Mouse (Mus musculus) right cerebral cortex, postnatal 36 days (tissue): ENCODE results near the gene Rtn4rl1.
A peak's percentile ranks its signal among the peaks of the same experiment; 100 is the strongest.

Source experiments
- DNase-seq, 2 experiments: peaks; one replicate each; pipeline ENCODE4 v3.0.0; 2022; ENCODE audit warnings: low spot score in 2 of 2, mixed read lengths in 1 of 2

The Rtn4rl1 gene

DNA sequence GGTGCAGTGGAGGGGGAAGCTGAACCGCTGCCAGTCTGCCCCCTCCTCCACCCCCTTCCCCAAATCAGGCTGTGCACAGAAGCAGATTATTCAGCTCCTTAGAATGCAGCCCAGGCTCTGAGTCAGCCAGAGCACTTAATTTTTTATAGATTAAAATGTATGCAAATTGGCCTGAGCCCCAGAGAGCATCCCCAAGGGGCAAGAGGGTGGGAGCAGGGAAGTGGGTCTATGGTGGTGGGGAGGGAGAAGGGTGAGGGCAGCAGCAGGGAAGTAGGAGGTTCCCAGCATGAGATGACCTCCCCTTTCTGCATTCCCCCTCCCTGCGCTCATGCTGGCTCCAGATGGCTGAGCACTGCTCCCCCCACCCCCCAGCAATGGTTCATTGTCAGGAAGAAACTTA is 8.6 kb upstream of the Rtn4rl1 start:
- no peak for DNase-seq

DNA sequence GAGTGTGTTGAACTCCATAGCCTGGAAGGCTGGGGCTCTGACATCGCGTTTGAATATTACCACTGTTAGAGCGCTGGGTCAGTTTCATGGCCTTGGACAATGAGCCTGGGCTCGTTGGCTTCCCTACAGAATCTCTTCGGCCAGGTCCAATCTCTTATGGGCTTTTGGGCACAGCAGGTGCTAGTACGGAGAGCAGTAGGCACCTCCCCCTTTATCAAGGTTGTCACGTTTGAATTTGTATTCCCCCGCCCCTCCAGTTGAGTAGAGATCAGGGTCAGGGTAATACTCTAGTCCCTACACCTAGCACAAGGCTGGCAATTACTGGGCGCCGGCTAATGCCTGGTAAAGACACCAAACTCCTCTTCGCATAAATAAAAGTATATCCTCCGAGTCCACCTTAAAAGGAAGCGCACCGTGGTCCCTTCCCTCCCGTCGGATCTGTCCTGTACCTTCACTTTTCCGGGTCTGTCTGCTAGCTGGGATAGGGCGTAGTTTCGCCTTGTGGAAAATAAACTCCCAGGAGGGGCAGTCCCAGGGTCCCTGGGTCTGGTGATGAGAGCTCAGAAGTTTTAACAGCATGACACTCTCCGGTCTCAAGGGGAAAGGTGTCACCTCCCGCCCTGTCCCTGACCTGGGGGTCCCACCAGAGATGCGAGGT is 3.7 kb upstream of the Rtn4rl1 start:
- no peak for DNase-seq

DNA sequence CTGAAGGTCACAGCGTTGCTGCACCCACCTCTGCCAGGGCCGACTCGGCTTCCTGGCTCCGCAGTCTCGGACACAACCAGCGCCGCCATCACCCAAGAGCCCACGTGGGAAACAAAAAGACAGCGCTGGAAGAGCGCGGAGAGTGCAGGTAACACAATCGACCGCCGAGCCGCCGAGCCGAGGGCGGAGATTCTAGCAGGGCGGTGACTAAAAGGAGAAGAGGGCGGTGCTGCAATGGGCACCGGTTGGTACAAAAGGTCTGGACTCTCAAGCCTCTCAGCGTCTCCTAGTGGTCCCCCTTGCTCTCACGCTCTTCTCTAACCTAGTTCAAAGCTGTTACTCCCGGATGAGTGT is 3.2 kb upstream of the Rtn4rl1 start:
- DNase-seq = peak in 1 of 2 experiments; percentile 74

DNA sequence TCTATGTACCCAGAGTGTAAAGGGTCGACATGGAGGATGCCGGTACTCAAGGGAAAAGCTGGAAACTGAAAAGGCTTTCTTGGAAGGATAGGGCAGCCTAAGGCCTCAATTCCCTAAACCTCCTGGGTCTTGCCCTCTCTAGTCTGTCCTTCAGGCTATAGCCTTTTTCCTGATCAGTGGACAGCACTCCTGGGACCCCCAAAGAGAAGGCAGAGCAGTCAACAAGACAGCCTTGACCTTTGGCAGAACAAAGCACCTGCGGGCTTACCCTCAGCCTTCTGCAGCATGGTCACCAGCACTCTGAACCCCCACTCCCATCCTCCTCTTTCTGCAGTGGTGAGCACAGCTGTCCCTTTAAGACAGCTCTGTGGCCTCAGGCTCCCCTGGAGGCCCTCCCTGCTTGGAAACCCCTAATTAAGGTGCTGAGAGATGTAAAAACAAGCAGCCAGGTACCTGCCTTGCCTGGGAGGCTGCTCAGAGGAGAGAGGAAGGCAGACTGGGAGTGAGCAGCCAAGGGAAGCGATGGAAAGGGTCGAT is 2.6 kb upstream of the Rtn4rl1 start, which contains the start of gene Dph1:
Dph1 (minus strand) TSS at position 337 of the 537 bp plus-strand sequence.
- DNase-seq = no peak

DNA sequence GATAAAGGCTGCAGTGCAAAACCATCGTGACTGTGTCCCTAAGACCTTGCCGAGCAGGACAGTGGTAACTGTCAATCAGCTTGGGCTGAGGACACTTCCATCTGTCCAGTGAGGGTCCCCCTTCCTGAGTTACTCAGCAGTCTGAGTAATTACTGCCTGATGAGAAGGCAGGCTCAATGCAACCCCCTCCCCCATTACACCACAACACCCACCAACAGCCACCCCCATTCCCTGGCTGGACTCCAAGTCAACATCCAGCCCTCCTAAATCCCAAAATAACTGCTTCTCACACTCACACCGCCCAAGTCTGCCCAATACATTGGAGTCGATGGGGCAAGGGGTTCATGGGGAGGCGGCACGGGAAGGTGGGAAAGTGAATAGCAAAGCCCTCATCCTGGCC is 1.7 kb upstream of the Rtn4rl1 start:
- no peak for DNase-seq

DNA sequence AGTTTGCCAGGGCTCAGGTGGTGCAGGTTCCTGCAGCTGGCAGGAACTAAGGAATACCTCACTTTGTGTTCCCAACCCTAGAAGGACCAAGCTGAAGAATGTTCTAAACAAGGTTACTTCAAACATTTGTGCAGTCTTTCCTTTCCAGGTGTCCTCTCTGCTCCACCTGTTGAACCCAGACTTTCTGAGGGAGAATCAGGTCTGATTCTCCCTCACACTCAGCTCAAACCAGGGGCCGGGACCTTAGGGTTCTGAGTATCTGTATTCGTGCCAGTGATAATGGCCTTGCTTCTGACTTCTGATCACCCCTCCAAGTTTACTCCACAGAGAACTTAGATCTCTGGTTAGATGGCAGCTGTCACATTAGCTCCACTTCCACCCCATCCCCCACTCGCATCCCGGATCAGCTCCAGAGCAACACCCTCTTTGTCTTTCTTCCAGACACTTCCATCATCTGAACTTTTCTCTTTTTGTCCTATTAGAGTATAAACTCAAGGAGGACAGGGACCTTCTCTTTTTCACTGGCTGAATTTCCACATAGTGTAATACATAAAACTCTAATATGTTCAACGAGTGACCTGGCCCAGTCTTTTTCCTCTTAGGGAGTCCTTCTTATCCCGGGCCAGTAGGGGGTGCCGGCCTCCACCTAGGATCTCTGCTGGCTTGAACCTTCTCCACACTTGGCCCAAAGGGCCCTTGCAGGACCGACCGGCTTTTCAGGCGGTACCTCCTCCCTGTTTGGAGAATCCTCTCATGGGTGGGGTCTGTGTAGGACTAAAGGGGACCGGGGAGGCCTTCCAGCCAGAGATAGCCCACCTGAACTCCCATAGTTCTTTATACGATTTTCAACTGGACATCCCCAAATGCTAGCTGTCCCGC is 1.0 kb upstream of the Rtn4rl1 start:
- DNase-seq = no peak

DNA sequence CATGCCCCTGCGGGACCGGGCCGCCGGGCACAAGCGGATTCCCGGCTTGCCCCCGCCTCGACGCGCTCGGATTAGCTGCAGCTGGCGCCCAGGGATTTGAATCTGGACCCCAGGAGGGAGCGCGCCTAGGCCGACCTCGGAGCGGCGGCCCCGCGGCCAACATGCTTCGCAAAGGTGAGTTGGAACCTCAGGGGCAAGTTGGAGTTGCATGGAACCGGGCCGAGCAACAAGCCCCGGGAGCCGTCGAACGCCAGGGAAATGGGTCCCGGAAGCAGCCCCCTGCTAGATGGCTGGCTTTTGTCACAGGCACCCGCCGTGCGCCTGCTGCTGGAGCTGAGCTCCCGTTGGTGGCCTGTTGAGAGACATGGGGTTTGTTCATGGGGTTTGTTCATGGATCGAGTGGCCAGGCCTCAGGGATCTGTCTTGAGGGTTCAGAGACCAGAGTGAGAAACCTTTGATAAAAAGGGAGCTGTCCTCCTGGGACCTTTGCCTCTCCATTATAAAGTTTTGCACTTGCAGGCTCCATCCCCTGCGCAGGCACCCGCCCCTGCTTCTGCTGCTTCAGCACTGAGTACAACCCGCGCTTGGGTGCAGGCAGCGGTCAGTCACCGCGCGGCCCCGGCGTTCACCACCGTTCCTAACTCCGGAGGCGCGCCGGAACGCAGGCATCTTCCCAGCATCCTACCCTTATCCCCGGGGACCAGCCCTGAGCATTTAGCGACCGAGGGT is 702 bp downstream of the Rtn4rl1 start:
- no peak for DNase-seq

DNA sequence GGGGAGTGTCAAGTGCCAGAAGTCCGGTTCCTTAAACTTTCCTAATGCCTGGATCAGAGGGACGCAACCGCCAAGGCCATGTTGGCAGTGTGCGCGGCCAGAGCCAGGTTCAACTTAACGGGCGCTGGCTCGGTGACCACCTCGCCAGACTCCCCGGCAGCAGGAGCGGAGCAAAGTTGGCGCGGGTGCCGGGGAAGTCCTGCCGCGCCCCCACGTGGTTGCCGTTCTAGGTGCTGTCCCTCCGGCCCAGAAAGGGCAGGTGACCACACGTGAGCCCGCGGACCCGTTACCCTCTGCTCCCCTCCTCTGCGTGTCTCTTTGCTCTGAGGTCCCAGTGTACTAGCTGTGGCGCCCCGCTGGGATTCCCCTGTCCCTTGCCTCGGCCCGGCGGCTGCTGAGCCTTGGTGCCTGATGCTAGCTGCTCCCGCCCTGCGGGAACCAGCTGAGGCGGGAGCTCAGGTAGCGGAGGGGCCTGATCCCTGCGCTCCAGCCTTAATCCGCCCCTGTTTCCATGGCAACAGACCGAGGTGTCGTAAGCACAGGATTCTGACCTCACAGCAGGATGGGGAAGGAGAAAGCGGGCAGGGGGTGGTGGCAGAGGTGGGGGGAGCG is 1.4 kb downstream of the Rtn4rl1 start:
- no peak for DNase-seq

DNA sequence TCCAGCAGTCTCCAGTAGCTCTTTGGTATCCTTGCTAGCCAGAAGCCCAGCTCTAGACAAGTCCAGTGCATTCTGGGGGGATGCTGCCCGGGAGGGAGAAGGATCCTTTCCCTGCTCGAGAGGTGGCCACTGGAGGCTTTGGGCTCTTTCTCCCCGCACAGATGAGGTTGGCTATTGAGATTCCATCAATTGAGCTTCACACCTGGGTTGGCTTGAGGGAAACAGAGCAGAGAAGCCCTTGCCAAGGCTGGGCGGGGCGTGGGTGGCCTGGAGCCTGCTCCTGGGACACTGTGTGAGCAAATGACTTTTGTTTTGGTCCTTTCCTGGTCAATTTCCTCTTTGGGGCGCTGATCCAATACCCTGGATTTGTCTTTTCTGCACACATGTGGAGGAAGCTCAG is 2.5 kb downstream of the Rtn4rl1 start:
- DNase-seq = no peak

DNA sequence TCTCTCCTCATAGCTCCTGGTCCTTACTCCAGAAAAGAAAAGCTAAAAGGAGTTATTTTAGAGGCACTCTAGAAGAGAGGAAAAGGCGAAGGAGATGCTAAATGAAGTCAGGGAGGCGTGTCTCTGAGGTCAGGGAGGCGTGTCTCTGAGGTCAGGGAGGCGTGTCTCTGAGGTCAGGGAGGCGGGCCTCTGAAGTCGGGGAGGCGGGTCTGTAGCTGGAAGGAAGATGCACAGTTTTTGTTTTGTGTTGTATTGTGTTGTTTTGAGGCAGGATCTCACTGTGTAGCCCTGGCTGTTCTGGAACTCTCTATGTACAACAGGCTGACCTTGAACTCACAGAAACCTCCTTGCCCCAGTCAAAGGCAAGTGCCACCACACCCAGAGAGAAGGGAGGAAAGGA is 4.4 kb downstream of the Rtn4rl1 start:
- no peak for DNase-seq

DNA sequence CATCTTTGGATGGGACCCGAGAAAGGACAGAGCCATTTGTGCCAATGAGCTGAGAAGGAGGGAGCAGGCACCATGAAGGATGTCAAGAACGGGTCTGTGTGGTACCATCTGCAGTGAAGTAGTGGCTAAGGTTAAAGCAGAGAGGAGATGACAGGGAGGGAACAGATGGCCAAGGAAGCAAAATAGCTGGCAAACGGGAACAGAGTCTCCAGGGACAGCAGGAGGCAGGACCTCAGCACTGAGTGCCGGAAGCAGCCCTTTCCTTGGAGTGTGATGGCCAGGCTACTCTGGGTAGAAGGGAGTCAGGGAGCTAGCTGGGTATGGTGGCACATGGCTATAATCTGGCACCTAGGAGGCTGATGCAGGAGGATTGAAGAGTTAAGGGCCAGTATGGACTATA is 5.2 kb downstream of the Rtn4rl1 start:
- DNase-seq = no peak

DNA sequence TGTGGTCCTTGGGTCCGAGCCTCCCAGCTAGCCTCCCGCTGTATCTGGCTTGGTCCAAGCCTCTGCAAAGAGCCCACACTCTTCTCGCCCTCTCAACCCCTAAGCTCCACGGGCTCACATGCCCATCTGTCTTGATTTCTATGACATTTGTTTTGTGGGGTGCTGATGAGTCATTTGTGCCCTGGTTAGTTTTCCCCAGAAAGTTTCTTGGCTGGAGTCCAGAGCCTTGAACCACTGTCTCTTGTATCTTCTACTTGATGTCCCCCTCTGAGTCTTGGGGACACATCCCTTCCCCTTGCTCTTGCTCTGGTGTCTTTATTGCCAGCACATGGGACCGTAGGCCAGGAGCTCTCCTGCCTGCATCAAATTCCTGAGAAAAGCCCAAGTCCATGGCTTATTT is 6.4 kb downstream of the Rtn4rl1 start:
- no peak for DNase-seq

DNA sequence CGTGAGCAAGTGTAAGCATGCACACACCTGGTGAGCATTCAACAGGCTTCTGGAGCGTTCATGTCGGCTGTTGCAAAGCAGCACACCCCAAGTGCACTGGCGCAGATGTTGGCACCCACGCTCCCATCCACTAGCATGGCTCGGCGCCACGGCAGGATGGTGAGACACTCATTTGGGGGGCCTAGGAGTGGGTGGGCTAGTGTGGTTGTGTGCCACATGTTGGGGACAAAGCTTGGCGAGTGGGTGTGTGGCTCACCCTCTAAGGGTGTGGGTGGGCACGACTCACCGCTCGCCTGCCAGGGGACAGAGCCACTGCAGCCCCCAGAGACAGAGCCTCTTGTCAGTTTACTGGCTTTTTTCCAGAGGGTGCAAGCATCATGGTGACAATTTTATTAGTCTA is 7.4 kb downstream of the Rtn4rl1 start:
- peak; percentile 77 to 82 for DNase-seq

DNA sequence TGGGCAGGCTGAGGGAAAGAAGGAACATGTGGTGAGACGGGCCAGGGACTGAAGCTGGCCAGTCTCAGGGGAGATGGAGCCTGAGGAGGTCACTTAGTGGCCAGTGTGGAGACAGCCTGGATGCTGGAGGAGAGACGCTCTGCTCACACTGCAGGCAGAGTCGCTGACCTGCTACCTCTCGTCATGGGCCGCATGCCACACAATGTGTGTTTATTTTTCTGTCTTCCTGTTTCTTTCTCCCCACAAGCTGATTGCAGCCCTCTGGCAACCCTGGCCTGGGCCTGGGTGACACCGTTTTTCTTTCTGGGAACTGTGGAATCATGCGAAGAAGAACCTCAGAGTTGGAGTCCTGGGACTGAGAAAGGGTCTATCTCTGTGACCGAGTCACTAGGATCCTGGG is 8.1 kb downstream of the Rtn4rl1 start:
- no peak for DNase-seq

DNA sequence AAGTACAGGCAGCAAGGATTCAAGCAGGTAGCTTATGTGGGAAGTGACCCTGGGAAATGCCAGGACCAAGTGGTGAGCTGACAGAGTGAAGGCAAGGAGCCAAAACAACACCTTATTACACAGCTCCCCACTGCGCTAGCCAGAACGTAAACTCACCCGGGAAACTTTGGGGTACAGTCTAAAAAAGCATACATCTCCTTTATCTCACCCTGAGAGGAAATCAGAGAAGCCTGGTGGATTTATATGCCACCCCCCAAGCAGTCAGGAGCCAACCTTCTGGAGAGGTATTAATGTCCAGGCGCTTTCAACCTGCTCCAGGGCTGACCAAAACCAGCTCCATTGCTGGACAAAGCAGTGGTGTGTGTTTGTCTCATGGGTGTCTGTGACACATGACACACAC is 10.3 kb downstream of the Rtn4rl1 start:
- no peak for DNase-seq

DNA sequence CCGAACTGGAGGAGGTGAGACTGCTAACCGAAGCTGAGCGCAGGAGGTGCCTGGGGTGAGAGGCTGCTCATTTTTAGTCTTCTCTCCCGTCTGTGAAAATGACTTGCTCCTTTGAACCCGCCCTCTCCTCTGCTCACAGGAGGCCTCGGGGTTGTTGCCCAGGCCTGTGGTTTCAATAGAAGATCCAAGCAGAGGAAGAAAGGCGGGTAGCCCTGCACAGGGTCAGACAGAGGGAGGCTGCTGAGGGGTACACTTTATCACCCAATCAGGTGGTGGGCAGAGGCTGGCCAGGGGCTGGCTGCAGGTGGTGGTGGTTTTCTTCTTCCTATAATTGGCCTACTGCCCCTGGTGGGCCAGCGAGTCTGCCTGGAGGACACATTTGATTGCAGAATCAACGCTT is 10.9 kb downstream of the Rtn4rl1 start:
- DNase-seq = no peak

DNA sequence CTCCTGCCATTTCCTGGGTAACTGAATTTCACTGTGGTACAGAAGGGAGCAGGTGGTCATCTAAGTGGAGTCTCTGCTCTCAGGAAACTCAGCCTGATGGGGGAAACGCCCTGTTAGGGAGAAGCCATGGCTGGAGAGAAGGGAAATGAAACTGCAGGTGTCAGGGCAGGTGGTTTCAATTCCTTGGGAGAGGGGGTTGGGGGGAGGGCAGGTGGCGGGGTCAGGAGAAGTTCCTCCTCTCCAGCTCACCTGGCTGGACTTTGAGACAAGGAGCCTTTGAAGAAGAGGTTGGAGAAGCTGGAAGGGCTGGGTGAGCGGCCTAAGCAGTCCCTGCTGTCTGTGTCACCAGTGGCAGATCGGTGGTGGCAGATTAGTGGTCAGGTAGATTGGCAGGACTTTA is 12.8 kb downstream of the Rtn4rl1 start:
- no peak for DNase-seq

DNA sequence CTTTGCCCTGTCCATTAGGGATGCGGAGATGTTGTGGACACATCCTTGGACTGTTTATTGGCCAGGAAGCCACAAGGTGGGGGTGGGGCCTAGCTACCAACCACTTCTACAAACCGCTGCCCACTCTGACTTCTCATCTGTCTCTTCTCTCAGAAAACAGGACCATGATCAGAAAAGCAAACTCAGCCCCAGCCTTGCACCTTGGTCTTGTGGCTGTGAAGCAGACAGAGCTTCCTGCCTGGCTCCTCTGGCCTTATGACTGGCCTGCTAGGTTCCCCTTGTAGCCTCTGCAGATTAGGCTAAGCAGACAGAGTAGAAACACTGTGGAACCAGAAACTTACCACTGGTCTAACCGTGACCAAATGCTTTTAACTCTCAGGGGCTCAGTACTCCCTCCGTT is 15.8 kb downstream of the Rtn4rl1 start:
- no peak for DNase-seq

DNA sequence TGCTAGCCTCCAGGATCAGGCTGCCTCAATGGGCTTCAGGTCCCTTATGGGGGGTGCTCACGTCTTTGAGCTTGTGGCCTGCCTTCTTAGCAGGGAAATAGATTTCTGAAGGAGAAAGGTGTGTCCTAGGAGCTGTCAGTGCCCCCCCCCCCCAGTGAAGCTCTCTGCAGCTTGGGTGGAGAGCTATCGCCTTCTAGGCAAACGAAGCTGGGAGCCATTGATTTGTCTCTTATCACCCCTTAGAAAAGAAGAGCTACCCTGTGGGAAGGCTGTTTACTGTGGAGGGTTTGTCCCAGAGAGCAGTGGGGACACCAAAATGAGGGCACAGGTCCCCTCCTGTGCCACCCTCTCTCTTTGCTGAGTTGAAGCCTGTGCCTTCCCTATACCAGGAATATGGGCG is 16.5 kb downstream of the Rtn4rl1 start:
- DNase-seq = no peak

DNA sequence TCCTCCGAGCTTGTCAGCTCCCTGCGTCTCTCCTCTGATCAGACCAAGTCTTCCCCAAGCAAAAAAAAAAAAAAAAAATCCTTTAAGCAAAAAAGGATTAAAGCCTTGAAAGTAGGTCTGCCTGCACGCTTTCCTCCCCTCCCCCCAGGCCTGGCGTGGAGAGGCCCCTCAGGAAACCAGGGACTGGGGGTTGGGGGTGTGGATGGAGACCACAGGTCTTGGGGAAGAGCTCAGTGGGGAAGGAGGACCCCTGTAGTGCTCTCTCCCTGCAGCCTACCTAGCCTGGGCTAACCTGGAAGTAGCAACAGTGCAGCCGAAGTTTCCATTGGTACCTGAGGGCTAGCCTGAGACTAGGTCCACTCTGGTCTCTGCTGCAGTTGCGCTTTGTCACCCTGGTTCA is 17.2 kb downstream of the Rtn4rl1 start:
- DNase-seq = no peak

DNA sequence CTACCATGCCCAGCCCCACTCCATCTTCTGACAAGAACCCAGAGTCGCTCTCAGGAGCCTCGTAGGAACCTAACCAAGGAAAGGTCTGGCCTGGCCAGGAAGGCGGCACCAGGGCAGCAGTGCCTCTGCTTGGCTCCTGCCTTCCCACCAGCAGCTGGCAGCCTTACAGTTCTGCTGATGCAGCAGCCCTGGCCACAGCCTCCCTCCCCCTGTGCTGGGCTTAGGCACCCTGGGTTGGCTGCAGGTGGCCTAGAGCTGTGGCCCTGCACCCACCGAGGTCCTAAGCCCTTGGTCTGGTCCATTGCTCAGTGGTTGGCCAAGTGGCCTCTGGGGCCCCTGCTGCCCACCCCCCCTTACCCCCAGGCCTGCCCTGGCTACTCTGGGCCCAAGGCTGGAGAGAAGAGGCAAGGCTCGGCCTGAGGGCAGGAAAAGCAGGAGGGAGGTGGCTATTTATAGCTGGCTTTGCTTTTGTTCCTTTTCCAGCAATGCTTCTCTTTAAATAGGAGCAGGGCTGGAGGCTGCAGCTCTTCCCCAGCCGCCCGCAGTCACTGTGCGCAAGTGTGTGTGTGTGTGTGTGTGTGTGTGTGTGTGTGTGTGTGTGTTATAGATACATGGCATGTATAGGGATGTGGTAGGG is 18.6 kb downstream of the Rtn4rl1 start:
- DNase-seq = peak in 1 of 2 experiments; percentile 49

DNA sequence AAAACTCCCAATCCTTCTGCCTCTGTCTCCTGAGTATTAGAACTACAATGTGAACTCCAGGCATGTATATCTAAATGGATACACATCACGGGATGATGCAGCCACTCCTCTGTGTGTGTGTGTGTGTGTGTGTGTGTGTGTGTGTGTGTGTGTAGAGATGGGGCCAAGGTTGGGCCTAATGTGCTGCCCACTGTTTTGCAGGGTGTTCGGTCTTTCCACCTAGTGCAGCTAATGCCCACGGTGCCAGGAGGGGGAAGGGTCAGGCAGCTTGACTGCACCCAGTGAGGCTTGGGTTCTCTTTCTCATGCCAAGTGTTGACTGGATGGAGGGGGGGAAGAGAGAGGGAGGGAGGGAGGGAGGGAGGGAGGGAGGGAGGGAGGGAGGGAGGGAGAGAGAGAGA is 19.3 kb downstream of the Rtn4rl1 start:
- no peak for DNase-seq
